Mouse (Mus musculus) heart, postnatal 14 days (tissue): ENCODE data around the gene Mrps21. TPM values are rescaled to one million over a fixed set of nuclear protein-coding genes. Genes with fewer than 3 reads are reported as not detected.

ENCODE experiments used
- DNase-seq, 2 experiments: peaks; one replicate each; pipeline ENCODE4 v3.0.0; 2021 to 2022
- intact Hi-C: fragments of 180-260 bp; cut with DNase I; formaldehyde crosslinking; loops from one replicate; pipeline ENCODE4 v1.15.1; 2025
- total RNA-seq, 2 experiments: library from RNA; stranded (reverse); gene quantifications; 2 replicates each; pipeline ENCODE4 v1.2.3; 2021

Mrps21 gene
- total RNA-seq, 2 experiments from 2014 or later: 275 to 290 TPM

- intact Hi-C loops: no loop called here
- peak in 1 of 2 experiments; percentile 25 for DNase-seq
Observed at GRCm38 (mm10) chr3:95893126-95893525, 21.8 kb upstream of the Mrps21 start.

DNA sequence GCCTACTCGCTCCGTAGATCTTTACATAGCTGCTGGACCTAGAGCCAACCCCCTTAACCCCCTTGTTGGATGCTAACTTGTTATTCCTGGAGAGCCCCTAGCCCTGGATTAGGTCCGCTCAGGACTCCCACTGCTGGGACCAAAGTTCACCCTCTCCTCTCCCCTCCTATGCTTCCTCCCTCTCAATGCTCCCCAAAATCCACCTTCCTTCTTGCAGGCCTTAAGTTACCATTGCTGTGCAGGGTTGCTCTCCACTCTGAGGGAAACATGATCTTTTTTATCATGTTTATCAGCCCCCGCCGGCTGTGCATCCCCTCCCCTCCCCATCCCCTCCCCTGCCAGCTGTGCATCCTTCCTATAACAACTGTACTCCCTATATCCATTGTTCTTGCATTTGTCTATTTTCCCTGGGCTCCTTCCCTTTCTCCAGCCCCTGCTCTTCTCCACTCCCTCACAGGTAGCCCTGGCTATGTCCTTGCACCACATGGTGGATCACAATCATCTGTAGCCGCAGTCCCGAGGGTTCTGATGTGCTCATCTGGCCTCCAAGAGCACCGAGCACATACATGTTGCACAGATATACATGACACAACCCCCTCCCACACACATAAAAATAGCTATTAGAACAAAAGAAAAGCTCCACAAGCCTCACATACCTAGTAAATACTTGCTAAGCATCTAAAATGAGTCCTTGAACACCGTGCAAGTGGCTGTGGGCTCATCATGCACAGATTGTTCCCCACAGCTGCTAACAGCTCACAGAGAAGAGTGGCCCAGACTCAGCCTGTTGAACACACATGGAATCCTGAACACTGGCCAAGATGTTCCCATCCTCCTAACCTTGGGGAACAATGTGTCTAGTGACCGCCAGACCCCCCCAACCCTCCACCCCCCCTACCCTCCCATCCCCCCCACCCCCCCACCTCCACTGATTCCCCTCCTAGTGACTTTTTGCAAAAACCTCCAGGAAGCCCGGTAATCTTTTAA lies 21.0 kb upstream of the Mrps21 start:
- intact Hi-C loops: no loop called here
- DNase-seq: no peak

DNA sequence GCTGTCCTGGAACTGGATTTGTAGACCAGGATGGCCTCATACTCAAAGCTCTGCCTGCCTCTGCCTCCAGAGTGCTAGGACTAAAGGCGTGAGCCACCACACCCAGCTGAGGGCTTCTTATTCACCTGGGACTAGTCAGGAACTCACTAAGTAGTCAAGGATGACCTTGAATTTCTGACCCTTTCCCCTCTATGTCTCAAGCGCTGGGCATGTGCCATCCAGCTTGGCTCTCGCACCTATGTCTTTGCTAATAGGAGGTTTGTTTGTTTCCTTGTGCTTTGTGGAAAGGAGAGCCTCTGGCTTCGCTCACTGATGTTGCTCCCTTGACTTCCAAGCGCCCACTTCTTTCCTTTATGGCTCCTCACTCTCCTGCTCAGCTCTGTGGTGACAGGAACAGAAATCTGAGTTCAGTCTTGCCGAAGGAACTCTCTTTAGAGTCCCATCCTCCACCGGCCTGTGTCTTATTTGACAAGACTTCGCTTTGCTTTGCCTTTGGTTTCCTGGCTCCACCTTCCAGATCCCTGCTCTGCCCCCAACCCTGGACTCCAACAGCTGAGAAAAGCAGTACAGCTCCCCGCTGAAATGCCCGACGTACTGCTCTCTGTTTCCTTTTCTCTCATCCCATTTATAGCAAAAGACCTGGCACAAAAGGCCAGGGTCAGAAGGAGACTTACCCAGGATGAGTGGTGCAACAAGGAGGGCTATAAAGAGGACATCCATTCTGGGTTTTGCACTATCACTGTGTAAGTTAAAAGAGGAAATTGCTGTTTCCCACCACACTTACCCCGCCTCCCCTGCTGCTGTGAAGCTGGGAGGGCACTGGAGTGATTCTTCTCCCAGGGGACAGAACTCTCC lies 20.1 kb upstream of the Mrps21 start, which contains the start of gene BC028528:
TSS of gene BC028528 (minus strand) at position 795 of the 855 bp plus-strand sequence.
- intact Hi-C loops: no loop called here
- peak; percentile 49 to 53 for DNase-seq

DNA sequence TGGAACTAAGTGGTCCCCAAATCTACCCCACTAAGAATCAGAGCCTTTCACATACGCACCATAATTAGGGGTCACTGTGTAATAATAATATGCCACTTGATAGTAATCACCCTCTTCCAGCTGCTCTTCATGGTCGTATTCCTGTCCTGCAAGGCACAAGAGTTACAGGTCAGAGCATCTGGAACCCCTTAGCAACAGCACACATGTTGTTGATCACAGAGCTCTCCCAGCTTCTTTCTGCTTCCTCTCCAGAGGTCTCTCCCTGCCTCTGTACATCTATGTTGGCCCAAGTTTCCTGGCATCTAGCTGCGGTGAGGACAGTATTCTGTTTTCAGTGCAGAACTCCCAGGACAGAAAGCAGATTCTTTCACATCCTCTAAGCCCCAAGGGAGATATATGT lies 18.3 kb upstream of the Mrps21 start:
- intact Hi-C loops: no loop called here
- no peak for DNase-seq

GRCm38 (mm10) chr3:95887596-95887995 lies 16.3 kb upstream of the Mrps21 start:
- no peak for DNase-seq
- intact Hi-C loops: no loop called here

DNA sequence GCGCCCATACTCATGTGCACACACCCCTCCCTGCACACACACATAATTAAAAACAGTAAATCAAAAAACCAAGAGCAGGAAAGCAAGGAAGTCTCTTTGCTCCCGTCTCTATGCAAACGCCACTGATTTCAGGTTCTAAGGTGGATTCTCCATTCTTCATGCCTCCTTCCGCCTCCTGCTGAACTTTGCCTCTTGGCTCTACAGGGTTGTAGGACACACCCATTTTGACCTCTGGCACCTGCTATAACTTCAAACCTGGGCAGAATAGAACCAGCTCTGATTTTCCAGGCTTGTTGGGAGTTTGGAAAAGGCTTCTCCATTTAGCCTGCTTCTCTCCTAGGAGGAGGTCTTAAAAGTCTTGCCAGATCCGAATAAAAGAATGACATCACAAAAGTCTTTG lies 13.1 kb upstream of the Mrps21 start:
- DNase-seq: no peak
- intact Hi-C loops: no loop called here

DNA sequence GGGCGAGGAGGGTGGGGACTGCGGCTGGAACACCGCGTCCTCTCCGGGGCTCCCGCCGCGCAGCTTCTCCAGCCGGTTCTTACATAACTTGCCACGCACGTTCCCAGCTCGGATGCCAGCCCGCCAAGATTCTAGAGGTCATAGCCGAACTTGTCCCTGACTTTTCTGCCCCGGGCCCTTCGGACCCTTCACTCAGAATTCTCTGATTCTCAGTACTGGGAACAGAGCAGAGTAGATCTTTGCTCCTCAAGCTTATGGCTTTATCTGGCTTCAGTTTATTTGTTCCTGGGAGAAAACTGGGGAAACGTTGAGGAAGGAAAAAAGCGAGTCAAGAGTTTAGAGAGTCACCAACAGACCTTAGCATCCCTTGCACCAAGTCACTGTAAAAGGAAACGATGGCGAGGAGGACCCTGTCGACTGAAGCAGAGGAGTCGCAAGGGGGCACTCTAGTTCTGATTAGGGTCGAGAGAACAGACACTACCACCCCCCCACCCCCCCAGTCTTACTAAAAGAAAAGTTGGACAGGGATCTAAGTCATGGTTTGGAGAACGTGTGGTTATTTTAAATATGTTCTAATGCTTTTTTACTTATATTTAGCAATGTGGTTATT lies 11.6 kb upstream of the Mrps21 start:
- peak; percentile 77 to 86 for DNase-seq
- intact Hi-C loops: loop anchor here (1.0 kb wide), 1 partner anchor 23 kb away; no protein-coding TSS in a partner anchor

- intact Hi-C loops: no loop called here
- peak; percentile 88 to 91 for DNase-seq
Observed at GRCm38 (mm10) chr3:95881979-95882815, 10.9 kb upstream of the Mrps21 start, which contains the start of gene Ciart. TSS of gene Ciart (minus strand) at chr3:95882251.

GRCm38 (mm10) chr3:95879063-95879462 lies 7.7 kb upstream of the Mrps21 start:
- DNase-seq: no peak
- intact Hi-C loops: no loop called here

- intact Hi-C loops: no loop called here
- no peak for DNase-seq
Observed at GRCm38 (mm10) chr3:95872048-95872447, 729 bp upstream of the Mrps21 start.

GRCm38 (mm10) chr3:95870976-95871375 lies 343 bp downstream of the Mrps21 start:
- intact Hi-C loops: no loop called here

GRCm38 (mm10) chr3:95867408-95867807 lies 3.9 kb downstream of the Mrps21 start:
- intact Hi-C loops: no loop called here

More at GRCm38 (mm10) chr3:95870976-95871375, 343 bp downstream of the Mrps21 start:
- no peak for DNase-seq

GRCm38 (mm10) chr3:95866071-95866470 lies 5.2 kb downstream of the Mrps21 start:
- no peak for DNase-seq
- intact Hi-C loops: no loop called here

More at GRCm38 (mm10) chr3:95867408-95867807, 3.9 kb downstream of the Mrps21 start:
- DNase-seq: no peak

DNA sequence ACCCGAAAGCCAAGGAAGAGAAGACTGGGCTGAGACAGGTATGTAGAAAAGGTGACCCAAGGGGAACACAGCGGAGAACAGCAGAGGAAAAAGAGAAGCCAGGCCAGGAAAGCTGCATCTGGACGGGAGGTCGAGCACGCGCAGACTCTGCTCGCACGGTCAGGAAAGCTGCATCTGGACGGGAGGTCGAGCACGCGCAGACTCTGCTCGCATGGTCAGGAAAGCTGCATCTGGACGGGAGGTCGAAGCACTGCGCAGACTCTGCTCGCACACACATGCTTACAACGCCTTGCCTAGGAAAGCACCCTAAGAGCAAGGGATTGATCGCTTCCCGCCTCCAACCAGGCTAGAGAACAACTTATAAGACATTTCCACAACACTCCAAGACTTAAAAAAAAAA lies 5.7 kb downstream of the Mrps21 start:
- DNase-seq: no peak
- intact Hi-C loops: no loop called here

DNA sequence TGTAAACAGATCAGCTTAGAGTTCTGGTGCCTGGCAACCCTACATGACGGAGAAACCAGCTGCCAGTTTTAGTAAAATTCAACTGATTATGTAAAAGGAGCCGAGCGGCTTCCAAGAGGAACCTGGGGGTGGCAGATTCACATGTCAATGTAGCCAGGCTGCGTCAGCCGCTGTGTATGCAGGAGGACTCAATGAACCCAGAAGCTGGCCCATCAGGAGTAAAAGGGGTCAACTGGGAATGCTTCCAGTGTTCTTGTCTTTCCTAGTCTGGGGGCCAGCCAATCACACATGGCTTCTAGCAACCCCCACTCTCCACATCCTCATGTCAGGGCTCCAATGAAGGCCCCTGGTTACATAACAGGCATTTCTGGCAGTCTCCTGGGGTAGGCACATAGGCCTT lies 6.3 kb downstream of the Mrps21 start:
- intact Hi-C loops: no loop called here
- DNase-seq: peak in 1 of 2 experiments; percentile 23

GRCm38 (mm10) chr3:95863578-95863977 lies 7.7 kb downstream of the Mrps21 start:
- DNase-seq: no peak
- intact Hi-C loops: loop anchor here (5.0 kb wide), 2 partner anchors 99 to 189 kb away; no protein-coding TSS in a partner anchor

- intact Hi-C loops: loop anchor here (5.0 kb wide), 2 partner anchors 101 to 191 kb away; no protein-coding TSS in a partner anchor
- DNase-seq: peak; percentile 62 to 88
Observed at GRCm38 (mm10) chr3:95861796-95862195, 9.5 kb downstream of the Mrps21 start.

DNA sequence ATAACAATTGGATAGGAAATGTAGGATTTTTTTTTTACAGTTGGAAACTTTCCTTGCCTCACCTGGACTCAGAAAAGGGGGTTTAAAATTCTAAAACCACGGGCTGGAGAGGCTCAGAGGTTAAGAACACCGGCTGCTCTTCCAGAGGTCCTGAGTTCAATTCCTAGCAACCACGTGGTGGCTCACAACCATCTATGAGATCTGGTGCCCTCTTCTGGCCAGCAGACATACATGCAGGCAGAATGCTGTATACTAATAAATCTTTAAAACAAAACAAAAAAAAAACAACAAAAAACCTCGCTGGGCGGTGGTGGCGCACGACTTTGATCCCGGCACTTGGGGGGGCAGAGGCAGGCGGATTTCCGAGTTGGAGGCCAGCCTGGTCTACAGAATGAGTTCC lies 10.1 kb downstream of the Mrps21 start:
- peak in 1 of 2 experiments; percentile 29 for DNase-seq

DNA sequence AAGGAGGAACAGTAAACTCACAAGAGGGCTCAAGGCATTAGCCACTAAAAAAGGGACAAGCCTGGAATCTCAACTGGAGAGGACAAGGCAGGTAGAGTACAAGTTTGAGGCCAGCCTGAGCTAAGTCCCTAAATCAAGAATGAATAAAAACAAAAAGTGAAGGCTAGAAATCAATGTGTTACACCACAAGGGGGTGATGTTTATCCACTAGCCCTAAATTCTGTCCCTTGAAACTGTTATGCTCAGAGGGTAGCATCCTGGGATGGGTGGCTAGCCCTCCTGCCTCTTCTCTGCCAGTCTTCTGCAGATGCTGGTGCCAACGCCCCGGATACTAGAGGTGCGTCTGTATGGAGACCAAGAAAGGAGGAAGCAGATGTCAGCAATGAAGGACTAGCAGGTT lies 11.0 kb downstream of the Mrps21 start:
- intact Hi-C loops: loop anchor here (1.0 to 5.0 kb wide), 3 partner anchors 47 to 192 kb away; no protein-coding TSS in a partner anchor
- DNase-seq: no peak

More for the DNA sequence above, 10.1 kb downstream of the Mrps21 start:
- intact Hi-C loops: loop anchor here (5.0 kb wide), 2 partner anchors 101 to 191 kb away; no protein-coding TSS in a partner anchor
